Mouse (Mus musculus) skeletal muscle tissue, adult 2 months (tissue): ENCODE results near the gene Grk3.

Experiments used
- DNase-seq: peaks from one replicate; pipeline ENCODE4 v3.0.0-alpha.2; 2012; ENCODE audit warnings: low read depth, low spot score

The Grk3 gene

DNA sequence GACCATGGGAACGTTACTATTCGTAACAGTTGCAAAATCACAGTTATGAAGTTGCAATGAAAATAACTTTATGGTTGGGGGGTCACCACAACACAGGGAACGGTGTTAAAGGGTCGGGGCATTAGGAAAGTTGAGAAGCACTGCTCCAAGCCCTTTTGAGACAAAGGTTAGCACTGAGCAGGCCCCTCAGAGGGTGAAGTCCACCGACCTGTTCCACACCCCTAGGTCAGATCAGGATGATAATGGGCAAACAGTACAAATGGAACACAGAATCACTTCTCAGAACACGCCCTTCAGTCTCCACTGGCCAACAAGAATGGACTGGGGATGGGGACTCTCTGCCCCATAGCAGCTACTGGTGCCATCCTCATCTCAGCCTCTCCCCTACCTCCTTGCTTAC is 142.6 kb downstream of the Grk3 start:
- DNase-seq = no peak

- no peak for DNase-seq
Measured at GRCm38 (mm10) chr5:112870729-112871128, 144.9 kb downstream of the Grk3 start.

DNA sequence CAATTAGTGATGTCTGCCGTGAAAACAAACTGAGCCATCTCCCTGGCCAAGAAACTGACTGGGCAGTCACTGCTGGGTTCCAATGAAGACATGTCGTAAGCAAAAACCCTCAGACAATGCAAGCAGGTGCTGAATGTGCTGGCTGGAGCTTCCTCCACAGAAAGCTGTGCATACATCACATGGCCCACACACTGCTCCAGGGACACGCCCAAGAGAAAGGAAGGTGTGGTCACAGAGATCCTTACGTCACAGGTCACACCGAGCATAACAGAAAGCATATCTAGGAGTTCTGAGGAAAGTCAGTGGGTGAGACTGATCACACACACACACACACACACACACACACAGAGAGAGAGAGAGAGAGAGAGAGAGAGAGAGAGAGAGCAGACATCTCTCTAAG is 147.0 kb downstream of the Grk3 start:
- no peak for DNase-seq

GRCm38 (mm10) chr5:112864719-112865367 is 150.7 kb downstream of the Grk3 start:
- DNase-seq = no peak
